Mouse (Mus musculus): ENCODE data around the gene Map3k6. TPM values are rescaled to one million over a fixed set of nuclear protein-coding genes. Genes with fewer than 3 reads are reported as not detected.

Gene Map3k6
- polyA plus RNA-seq, 1 experiment from 2014 or later: 2.9 TPM

DNA sequence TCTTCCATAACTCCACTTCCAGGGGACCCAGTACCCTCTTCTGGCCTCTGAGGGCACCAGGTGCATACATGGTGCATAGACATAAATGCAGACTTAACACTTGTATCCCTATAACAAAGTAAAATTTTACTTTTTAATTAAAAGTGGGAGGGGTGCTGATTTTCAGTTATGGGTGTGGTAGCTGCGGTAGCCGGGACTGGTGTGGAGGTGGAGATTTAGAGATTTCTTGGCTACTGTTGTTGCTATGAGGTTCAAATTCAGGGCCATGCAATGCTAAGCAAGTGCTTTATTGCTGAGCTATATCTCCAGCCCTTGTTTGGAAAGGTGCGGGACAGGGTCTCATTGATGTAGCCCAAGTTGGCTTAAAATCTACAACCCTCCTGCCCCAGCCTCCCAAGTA, 21.9 kb upstream of the Map3k6 start:
- ATAC-seq (replicated peaks; ENCODE audit: insufficient number of reproducible peaks, insufficient read depth, low FRiP score, low read depth): no peak
- peaks cover 7% of the 10 kb centered on the region for H3K4me1 ChIP-seq (replicated peaks)
- no peaks in the 10 kb centered on the region for H3K9me3 ChIP-seq (replicated peaks)
- peaks cover 47% of the 10 kb centered on the region for H3K27me3 ChIP-seq
- no peak overlapping the region for H3K4me2 ChIP-seq
- H3K36me3 ChIP-seq: no peaks in the 10 kb centered on the region
- H3K27ac ChIP-seq: no peak overlapping the region
- no peak overlapping the region for H3K9ac ChIP-seq
- 88% methylated on average over 3 of the region's 3 CpGs for WGBS
- no peak overlapping the region for H3K4me3 ChIP-seq

DNA sequence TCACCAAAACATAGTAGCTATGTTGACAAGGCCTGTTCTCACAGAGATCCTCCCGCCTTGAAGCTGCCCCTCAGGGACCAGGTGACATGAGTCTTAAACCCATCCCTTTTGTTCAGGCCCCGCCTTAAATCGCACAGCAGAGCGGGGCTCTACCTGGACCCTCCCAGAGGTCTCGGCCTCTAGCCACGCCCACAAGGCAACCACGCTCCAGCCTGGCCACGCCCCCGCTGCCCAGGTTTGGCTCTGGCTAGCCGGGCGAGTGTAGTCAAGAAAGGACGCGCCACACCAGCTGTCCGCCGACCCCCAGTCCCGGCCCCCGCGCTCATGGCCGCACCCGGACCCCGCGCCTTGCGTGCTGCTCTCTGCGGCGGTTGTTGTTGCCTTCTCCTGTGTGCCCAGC, 20.0 kb upstream of the Map3k6 start:
- Histone ChIP-seq H3K4me2 (peak overlapping the region; percentile 70), H3K4me3 (peak overlapping the region; percentile 39), H3K4me1 (replicated peaks) (peaks cover 5% of the 10 kb centered on the region), H3K9ac (0 out of 2 replicates have a peak overlapping the region, but pooled peaks have one; percentile 26), H3K27ac (no peak overlapping the region), H3K27me3 (peaks cover 40% of the 10 kb centered on the region), H3K9me3 (replicated peaks) (no peaks in the 10 kb centered on the region), H3K36me3 (no peaks in the 10 kb centered on the region)
- no peak for ATAC-seq (replicated peaks; ENCODE audit: insufficient number of reproducible peaks, insufficient read depth, low FRiP score, low read depth)
- 6% methylated on average over 25 of the region's 25 CpGs for WGBS

DNA sequence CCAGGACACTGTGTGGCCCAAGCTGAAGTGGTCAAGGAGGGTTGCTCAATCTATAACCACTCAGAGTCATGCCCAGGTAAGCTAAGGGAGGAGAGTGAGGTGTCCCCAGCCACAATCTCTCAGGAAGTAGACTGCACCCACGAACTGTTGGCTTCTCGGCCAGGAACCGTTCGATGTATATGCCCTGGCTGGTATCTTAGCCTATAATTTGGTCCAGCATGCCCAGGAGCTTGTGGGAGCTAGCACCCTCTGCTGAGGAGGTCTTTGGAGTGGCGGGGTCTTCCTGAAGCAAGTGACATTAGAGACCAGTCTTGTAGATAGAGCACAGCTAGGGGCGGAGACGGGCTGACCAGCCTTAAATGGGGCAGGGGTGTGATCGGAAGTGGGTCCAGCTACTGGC, 18.9 kb upstream of the Map3k6 start:
- Histone ChIP-seq H3K4me3 (no peak overlapping the region), H3K4me1 (replicated peaks) (peaks cover 5% of the 10 kb centered on the region), H3K9me3 (replicated peaks) (no peaks in the 10 kb centered on the region), H3K4me2 (no peak overlapping the region), H3K27me3 (peaks cover 40% of the 10 kb centered on the region), H3K9ac (no peak overlapping the region), H3K36me3 (no peaks in the 10 kb centered on the region), H3K27ac (no peak overlapping the region)
- WGBS: 80% methylated on average over 8 of the region's 8 CpGs
- ATAC-seq (replicated peaks; ENCODE audit: insufficient number of reproducible peaks, insufficient read depth, low FRiP score, low read depth): no peak

DNA sequence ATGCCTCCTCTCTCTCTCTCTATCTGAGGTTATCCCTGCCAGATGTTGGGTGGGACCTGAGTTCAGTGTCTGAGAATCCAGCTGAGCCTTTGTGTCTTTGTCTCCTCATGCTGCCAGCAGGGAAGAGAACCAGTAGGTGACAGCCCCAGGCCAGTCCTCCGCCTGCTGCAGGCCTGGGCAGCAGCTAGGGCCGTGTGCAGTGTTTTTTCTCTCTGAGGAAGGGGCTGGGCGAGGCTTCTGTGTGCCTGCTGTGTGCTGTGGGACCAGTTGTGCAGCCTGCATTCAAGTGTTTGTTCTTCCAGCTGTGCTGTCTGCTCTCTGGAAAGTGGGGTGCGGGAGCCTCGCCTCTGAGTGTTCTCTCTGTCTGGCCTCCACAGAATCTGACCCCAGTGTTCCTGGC, 16.7 kb upstream of the Map3k6 start:
- no peak for ATAC-seq (replicated peaks; ENCODE audit: insufficient number of reproducible peaks, insufficient read depth, low FRiP score, low read depth)
- Histone ChIP-seq H3K27me3 (peaks cover 39% of the 10 kb centered on the region), H3K9me3 (replicated peaks) (no peaks in the 10 kb centered on the region), H3K27ac (no peak overlapping the region), H3K4me3 (no peak overlapping the region), H3K4me2 (no peak overlapping the region), H3K9ac (no peak overlapping the region), H3K36me3 (no peaks in the 10 kb centered on the region), H3K4me1 (replicated peaks) (peaks cover 5% of the 10 kb centered on the region)
- 68% methylated on average over 5 of the region's 5 CpGs for WGBS

DNA sequence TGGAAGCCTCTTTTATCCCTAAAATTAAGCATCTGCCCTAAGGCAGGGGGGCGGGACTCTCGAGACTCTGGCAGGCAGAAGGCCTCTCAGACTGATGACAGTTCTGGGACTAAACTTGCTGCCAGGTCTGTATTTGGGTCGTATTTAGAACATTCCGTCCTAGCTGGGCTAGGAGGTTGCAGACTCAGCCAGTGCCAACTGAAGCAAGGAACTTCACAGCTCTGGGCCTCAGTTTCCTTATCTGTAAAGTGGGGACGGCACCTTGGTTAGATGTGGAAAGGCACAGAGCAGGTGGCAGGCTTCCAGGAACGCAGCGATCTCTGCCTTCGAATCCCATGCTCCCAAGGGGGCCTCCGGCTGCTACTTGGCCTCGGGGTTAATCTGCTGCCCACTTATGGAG, 14.5 kb upstream of the Map3k6 start:
- Histone ChIP-seq H3K4me2 (no peak overlapping the region), H3K4me3 (no peak overlapping the region), H3K4me1 (replicated peaks) (no peaks in the 10 kb centered on the region), H3K9me3 (replicated peaks) (no peaks in the 10 kb centered on the region), H3K27me3 (peaks cover 20% of the 10 kb centered on the region), H3K9ac (no peak overlapping the region), H3K27ac (no peak overlapping the region), H3K36me3 (no peaks in the 10 kb centered on the region)
- 61% methylated on average over 10 of the region's 10 CpGs for WGBS
- ATAC-seq (replicated peaks; ENCODE audit: insufficient number of reproducible peaks, insufficient read depth, low FRiP score, low read depth): no peak

DNA sequence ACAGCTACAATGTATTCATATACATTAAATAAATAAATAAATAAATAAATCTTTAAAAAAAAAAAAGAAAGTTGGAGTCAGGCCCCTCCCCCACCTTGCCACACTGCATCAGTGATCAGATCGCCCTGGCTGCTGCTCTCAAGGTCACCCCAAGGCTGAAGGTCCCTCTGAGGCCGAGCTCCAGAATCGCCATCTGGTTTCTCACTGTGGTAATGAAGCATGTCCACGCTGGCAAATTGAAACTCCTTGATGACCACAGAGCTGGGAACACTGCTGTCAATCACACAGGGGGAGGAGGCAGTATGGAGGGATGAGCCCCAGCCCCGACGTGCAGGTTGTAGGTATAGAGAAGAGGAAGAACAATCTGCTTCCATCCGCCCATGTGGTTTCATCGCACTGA, 13.0 kb upstream of the Map3k6 start:
- peaks cover 6% of the 10 kb centered on the region; the same call in 1 of the 2 replicates for H3K27me3 ChIP-seq
- no peaks in the 10 kb centered on the region for H3K9me3 ChIP-seq (replicated peaks)
- no peak overlapping the region for H3K4me3 ChIP-seq
- no peak for ATAC-seq (replicated peaks; ENCODE audit: insufficient number of reproducible peaks, insufficient read depth, low FRiP score, low read depth)
- H3K4me2 ChIP-seq: no peak overlapping the region
- no peak overlapping the region for H3K9ac ChIP-seq
- H3K27ac ChIP-seq: no peak overlapping the region
- no peaks in the 10 kb centered on the region for H3K36me3 ChIP-seq
- no peaks in the 10 kb centered on the region for H3K4me1 ChIP-seq (replicated peaks)
- WGBS: 63% methylated on average over 8 of the region's 8 CpGs

DNA sequence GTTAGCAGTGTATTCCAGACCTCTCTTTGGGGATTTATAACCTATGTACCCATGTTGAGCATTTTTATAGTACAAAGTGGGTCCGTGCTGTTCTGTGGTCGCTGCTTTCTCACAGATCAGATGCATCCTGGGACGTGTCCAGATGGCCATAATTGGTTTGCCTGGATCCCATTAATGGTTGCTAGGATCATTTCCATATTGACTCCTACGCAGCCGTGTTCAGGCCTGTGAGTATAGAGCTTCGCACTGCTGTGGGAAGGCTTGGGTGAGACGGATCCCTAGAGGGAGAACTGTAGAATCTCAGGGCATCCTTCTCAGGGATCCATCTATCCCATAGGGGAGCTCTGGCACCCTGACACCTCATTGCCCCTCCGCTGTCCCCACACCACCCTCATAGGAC, 11.0 kb upstream of the Map3k6 start:
- no peak for ATAC-seq (replicated peaks; ENCODE audit: insufficient number of reproducible peaks, insufficient read depth, low FRiP score, low read depth)

DNA sequence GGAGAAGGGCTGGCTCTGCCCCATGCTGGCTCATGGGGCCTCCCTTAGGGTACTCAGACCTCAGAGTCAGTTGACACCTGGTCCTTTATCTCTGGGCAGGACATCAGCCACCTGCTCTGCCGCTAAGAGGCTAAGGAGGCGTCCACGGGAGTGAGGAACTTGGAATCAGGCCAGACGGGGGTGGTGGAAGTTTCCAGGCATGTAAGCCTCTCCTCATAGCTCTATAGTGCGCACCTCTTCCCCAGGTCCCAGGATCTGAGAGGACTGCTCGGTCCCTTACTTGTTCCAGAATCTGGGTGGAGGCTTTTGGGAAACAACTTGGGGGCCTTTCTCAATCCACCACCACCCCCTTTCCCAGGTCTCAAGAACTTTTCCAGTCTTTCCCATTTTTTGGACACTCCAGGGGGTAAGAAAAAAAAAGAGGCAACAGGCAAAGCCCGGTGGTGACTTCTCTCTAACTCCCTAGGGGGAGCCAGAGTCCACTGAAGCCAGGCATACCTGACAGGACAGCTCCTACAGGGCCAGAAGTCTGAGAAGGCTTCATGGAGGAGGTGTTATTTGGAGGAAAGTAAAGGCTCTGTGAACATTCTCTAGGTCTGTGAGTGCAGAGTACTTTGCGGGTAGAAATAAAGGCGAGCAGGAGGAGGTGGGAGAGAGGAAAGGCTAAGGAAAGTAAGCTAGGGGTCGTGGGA, 7.2 kb upstream of the Map3k6 start:
- no peak overlapping the region for H3K27ac ChIP-seq
- WGBS: 28% methylated on average over 10 of the region's 10 CpGs
- peaks cover 3% of the 10 kb centered on the region for H3K4me1 ChIP-seq (replicated peaks)
- H3K27me3 ChIP-seq: peaks cover 3% of the 10 kb centered on the region; the same call in 1 of the 2 replicates
- H3K4me3 ChIP-seq: no peak overlapping the region
- no peak overlapping the region for H3K4me2 ChIP-seq
- no peak overlapping the region for H3K9ac ChIP-seq
- H3K36me3 ChIP-seq: no peaks in the 10 kb centered on the region
- no peaks in the 10 kb centered on the region for H3K9me3 ChIP-seq (replicated peaks)
- no peak for ATAC-seq (replicated peaks; ENCODE audit: insufficient number of reproducible peaks, insufficient read depth, low FRiP score, low read depth)

More for the DNA sequence above, 11.0 kb upstream of the Map3k6 start:
- Histone ChIP-seq H3K9me3 (replicated peaks) (no peaks in the 10 kb centered on the region), H3K36me3 (no peaks in the 10 kb centered on the region), H3K9ac (no peak overlapping the region), H3K4me3 (no peak overlapping the region), H3K27ac (no peak overlapping the region), H3K4me2 (no peak overlapping the region), H3K4me1 (replicated peaks) (peaks cover 3% of the 10 kb centered on the region), H3K27me3 (no peaks in the 10 kb centered on the region; the same call in 1 of the 2 replicates)
- WGBS: 75% methylated on average over 8 of the region's 8 CpGs

DNA sequence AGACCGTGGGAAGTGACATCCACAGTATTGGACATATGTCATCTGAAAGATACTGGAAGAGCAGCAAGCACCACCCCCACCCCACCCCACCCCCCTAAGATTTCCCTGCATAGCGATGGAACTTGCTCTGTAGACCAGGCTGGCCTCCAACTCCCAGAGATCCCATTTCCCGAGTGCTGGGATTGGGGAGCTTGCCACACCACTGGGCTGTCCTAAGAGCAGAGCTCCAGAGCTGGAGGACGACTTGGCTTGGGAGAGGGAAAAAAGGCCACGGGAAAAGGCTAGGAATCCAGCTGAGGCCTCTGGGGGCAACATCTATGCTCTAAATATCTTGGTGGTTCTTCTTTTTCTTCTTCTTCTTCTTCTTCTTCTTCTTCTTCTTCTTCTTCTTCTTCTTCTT, 5.8 kb upstream of the Map3k6 start:
- no peak for ATAC-seq (replicated peaks; ENCODE audit: insufficient number of reproducible peaks, insufficient read depth, low FRiP score, low read depth)
- Histone ChIP-seq H3K36me3 (no peaks in the 10 kb centered on the region), H3K27ac (no peak overlapping the region), H3K9ac (no peak overlapping the region), H3K4me3 (no peak overlapping the region), H3K4me1 (replicated peaks) (peaks cover 3% of the 10 kb centered on the region), H3K4me2 (no peak overlapping the region), H3K27me3 (peaks cover 3% of the 10 kb centered on the region; the same call in 1 of the 2 replicates), H3K9me3 (replicated peaks) (no peaks in the 10 kb centered on the region)
- 46% methylated on average over 5 of the region's 5 CpGs for WGBS

DNA sequence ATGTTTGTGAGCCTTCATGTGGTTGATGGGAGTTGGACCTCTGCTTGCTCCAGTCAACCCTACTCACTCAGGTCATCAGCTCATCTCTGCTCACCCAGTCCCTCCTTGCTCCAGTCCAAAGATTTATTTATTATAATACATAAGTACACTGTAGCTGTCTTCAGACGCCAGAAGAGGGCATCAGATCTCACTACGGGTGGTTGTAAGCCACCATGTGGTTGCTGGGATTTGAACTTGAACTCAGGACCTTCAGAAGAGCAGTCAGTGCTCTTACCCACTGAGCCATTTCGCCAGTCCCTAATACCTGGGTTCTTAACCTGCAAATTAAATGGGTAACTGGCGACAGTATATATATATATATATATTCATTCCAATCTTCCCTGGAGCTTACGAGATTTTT, 5.2 kb upstream of the Map3k6 start:
- H3K4me1 ChIP-seq (replicated peaks): peaks cover 5% of the 10 kb centered on the region
- 75% methylated on average over 5 of the region's 5 CpGs for WGBS
- H3K36me3 ChIP-seq: no peaks in the 10 kb centered on the region
- no peak overlapping the region for H3K9ac ChIP-seq
- H3K4me3 ChIP-seq: no peak overlapping the region
- no peak overlapping the region for H3K27ac ChIP-seq
- H3K27me3 ChIP-seq: peaks cover 3% of the 10 kb centered on the region; the same call in 1 of the 2 replicates
- no peak overlapping the region for H3K4me2 ChIP-seq
- no peaks in the 10 kb centered on the region for H3K9me3 ChIP-seq (replicated peaks)
- no peak for ATAC-seq (replicated peaks; ENCODE audit: insufficient number of reproducible peaks, insufficient read depth, low FRiP score, low read depth)

DNA sequence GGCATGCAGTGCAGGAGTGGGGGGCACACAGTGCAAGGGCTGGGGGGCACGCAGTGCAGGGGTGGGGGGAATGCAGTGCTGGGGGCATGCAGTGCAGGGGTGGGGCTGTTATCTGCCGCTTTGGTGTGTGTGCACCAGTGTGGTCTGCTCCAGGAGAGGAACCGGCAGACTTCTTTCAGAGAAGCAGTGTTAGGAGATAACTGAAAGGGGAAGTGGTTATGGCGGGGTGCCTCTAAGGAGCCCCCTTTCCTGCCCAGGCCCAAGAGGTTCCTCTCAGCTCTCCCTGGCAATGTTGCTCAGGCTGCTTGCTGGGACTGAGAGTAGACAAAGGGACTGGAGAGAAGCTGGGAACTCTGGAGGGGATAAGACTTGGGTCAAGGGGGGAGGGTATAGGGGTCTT, 2.7 kb upstream of the Map3k6 start:
- Histone ChIP-seq H3K4me1 (replicated peaks) (peaks cover 17% of the 10 kb centered on the region), H3K27ac (no peak overlapping the region), H3K4me2 (no peak overlapping the region), H3K4me3 (no peak overlapping the region), H3K27me3 (peaks cover 9% of the 10 kb centered on the region), H3K36me3 (no peaks in the 10 kb centered on the region), H3K9ac (no peak overlapping the region), H3K9me3 (replicated peaks) (no peaks in the 10 kb centered on the region)
- ATAC-seq (replicated peaks; ENCODE audit: insufficient number of reproducible peaks, insufficient read depth, low FRiP score, low read depth): no peak
- 45% methylated on average over 4 of the region's 4 CpGs for WGBS
